Mouse (Mus musculus) C2C12 (cell line): ENCODE measurements around the gene Fxr2.

ENCODE experiments used
- CTCF ChIP-seq: IDR thresholded peaks from one replicate; pipeline ENCODE4 v1.5.1; 2011; ENCODE audit not compliant: control insufficient read depth, insufficient read depth, insufficient read length
- MAX ChIP-seq: IDR thresholded peaks from one replicate; pipeline ENCODE4 v1.6.1; 2011; ENCODE audit warnings: mild to moderate bottlenecking, control low read depth
- MYOD1 ChIP-seq: IDR thresholded peaks from one replicate; pipeline ENCODE4 v1.6.1; 2011; ENCODE audit warnings: low read depth; ENCODE audit not compliant: control insufficient read depth, insufficient read length

GRCm38 (mm10) chr11:69683576-69683975 lies 50.8 kb downstream of the Fxr2 start:
- TF ChIP-seq MAX (no peak), CTCF (no peak), MYOD1 (no peak)
